In genomic region chr2:74938711-74939110, GRCm38 (mm10) we compare ENCODE assay signal across 25 mouse cellular contexts.
"Had no signal": no experiment of that assay in that cellular context is flagged by ENCODE, and none has a peak within 500 bp of the region (broad histone marks: within the 10 kb centered on the region; RNA-seq: fewer than 3 reads in every experiment).

No protein-coding gene starts in this region.

- ATAC-seq: forebrain, embryonic 16.5 days; inflammation-experienced regulatory T-cells, adult 6 months; intestine, embryonic 15.5 days; intestine, postnatal 0 days had no signal

- H3K9ac ChIP-seq: heart, embryonic 13.5 days; heart, embryonic 15.5 days; intestine, embryonic 15.5 days; limb, embryonic 12.5 days; liver, embryonic 13.5 days had no signal

- H3K4me3 ChIP-seq: gastrocnemius, adult 2 months; heart, adult 2 months; heart, embryonic 13.5 days; heart, embryonic 15.5 days; hindbrain, embryonic 10.5 days; intestine, embryonic 15.5 days; layer of hippocampus, adult 2 months; left cerebral cortex, adult 2 months; limb, embryonic 10.5 days; limb, embryonic 12.5 days; liver, embryonic 13.5 days had no signal

- H3K27ac ChIP-seq: gastrocnemius, adult 2 months; heart, adult 2 months; heart, embryonic 13.5 days; heart, embryonic 15.5 days; hindbrain, embryonic 10.5 days; intestine, embryonic 15.5 days; layer of hippocampus, adult 2 months; left cerebral cortex, adult 2 months; limb, embryonic 10.5 days; limb, embryonic 12.5 days; liver, embryonic 13.5 days had no signal

- DNase-seq: gastrocnemius, adult 2 months; gastrocnemius, postnatal 10 days; gastrocnemius, postnatal 25 days; heart, adult 2 months; heart, postnatal 4 days; kidney, adult 18-20 months; kidney, adult 8-10 months; kidney, postnatal 10 days; kidney, postnatal 25 days; kidney, postnatal 4 days; liver; liver, embryonic 13.5 days had no signal

- H3K4me2 ChIP-seq: heart, embryonic 11.5 days; heart, embryonic 13.5 days; heart, embryonic 15.5 days; intestine, embryonic 15.5 days; limb, embryonic 12.5 days; liver, embryonic 11.5 days; liver, embryonic 13.5 days had no signal

- H3K27me3 ChIP-seq: heart, embryonic 13.5 days; heart, embryonic 15.5 days; intestine, embryonic 15.5 days had no signal

- H3K36me3 ChIP-seq: heart, embryonic 13.5 days; heart, embryonic 15.5 days; hindbrain, embryonic 10.5 days; intestine, embryonic 15.5 days; limb, embryonic 10.5 days; limb, embryonic 12.5 days; liver, embryonic 13.5 days had no signal

- H3K4me1 ChIP-seq: heart, embryonic 15.5 days; hindbrain, embryonic 10.5 days; intestine, embryonic 15.5 days; liver, embryonic 13.5 days had no signal

- H3K9me3 ChIP-seq: heart, embryonic 13.5 days; heart, embryonic 15.5 days; hindbrain, embryonic 10.5 days; intestine, embryonic 15.5 days; limb, embryonic 10.5 days; limb, embryonic 12.5 days; liver, embryonic 13.5 days had no signal
